Mouse (Mus musculus): ENCODE results near the gene Styxl1. TPM values are rescaled to one million over a fixed set of nuclear protein-coding genes. Genes with fewer than 3 reads are reported as not detected.

Styxl1 gene
- polyA plus RNA-seq (2015; fragmentation: Nextera tagmentation; extraction: Ambion mirVana) = 0.25 and 0.60 TPM in 2 replicates

DNA sequence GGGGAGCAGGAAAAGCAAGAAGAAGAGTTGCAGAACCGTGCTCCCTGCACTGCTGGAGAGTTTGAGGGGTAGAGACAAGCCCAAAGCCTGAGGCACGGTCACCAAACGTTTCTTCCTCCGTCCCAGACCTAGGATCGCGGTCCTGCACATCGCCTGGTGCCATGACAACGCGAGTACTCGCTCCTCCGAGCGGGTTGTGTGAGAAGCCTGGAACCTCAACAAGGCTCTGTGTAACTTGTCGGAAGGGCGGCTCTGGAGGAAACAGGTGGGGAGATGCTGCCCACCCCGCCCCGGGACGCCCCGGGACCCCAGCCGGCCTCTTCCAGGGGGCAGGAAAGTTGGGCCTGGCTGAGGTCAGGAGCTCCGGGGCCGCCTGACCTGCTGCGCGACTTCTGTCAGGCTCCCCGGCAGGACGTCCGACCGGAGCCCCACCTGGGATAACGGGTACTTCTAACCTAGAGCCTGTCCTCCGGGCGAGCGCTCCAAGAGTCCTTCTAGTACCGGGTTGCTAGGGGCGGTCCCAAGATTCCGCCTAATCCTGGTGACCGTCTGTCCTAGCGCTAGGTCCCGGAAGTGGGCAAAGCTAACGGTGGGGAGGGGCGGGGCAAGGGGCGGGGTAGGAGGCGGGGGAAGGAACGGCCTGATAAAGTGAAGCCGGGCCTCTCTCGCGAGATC is at the start of gene Styxl1:
Styxl1 (minus strand) TSS at position 590 of the 675 bp plus-strand sequence.
- peak within 1 kb of the TSS; percentile 98 for H3K9ac ChIP-seq

GRCm38 (mm10) chr5:135826225-135826624 is 48.0 kb upstream of the Styxl1 start:
- Histone ChIP-seq H3K36me3 (no peaks in the 10 kb centered on the region), H3K4me2 (no peak overlapping the region), H3K27me3 (no peaks in the 10 kb centered on the region), H3K27ac (replicated peaks) (peak overlapping the region; percentile 47), H3K4me3 (no peak overlapping the region), H3K9ac (0 out of 2 replicates have a peak overlapping the region, but pooled peaks have one; percentile 8), H3K4me1 (replicated peaks) (peaks cover 40% of the 10 kb centered on the region), H3K9me3 (no peaks in the 10 kb centered on the region)
- 31% methylated on average over 6 of the region's 6 CpGs for WGBS
- no peak for ATAC-seq (ENCODE audit: low FRiP score, low read depth)

More for the DNA sequence above, at the start of gene Styxl1:
- H3K4me2 ChIP-seq = peak within 1 kb of the TSS; percentile 83
- peaks cover 25% of the 10 kb centered on the region for H3K4me1 ChIP-seq (replicated peaks)
- no peaks in the 10 kb centered on the region for H3K9me3 ChIP-seq
- under 1% methylated on average over 45 of the region's 45 CpGs for WGBS
- peak within 1 kb of the TSS; percentile 94 for H3K27ac ChIP-seq (replicated peaks)
- no peaks in the 10 kb centered on the region for H3K27me3 ChIP-seq
- H3K36me3 ChIP-seq = peaks cover 8% of the 10 kb centered on the region
- H3K4me3 ChIP-seq = peak within 1 kb of the TSS; percentile 88
- ATAC-seq (ENCODE audit: low FRiP score, low read depth) = peak; percentile 93; the same call in 1 of the 2 replicates

GRCm38 (mm10) chr5:135824517-135824916 is 46.3 kb upstream of the Styxl1 start:
- no peak overlapping the region for H3K27ac ChIP-seq (replicated peaks)
- no peaks in the 10 kb centered on the region for H3K9me3 ChIP-seq
- H3K9ac ChIP-seq = no peak overlapping the region
- no peaks in the 10 kb centered on the region for H3K36me3 ChIP-seq
- 48% methylated on average over 3 of the region's 3 CpGs for WGBS
- H3K27me3 ChIP-seq = no peaks in the 10 kb centered on the region
- no peak for ATAC-seq (ENCODE audit: low FRiP score, low read depth)
- H3K4me1 ChIP-seq (replicated peaks) = peaks cover 40% of the 10 kb centered on the region
- H3K4me2 ChIP-seq = no peak overlapping the region
- H3K4me3 ChIP-seq = no peak overlapping the region

GRCm38 (mm10) chr5:135822316-135822944 is 44.2 kb upstream of the Styxl1 start:
- no peaks in the 10 kb centered on the region for H3K9me3 ChIP-seq
- no peak overlapping the region for H3K4me3 ChIP-seq
- H3K36me3 ChIP-seq = no peaks in the 10 kb centered on the region
- H3K4me2 ChIP-seq = peak overlapping the region; percentile 31
- peak; percentile 76 for ATAC-seq (ENCODE audit: low FRiP score, low read depth)
- H3K4me1 ChIP-seq (replicated peaks) = peaks cover 40% of the 10 kb centered on the region
- H3K27me3 ChIP-seq = no peaks in the 10 kb centered on the region
- 8% methylated on average over 7 of the region's 7 CpGs for WGBS
- H3K9ac ChIP-seq = peak overlapping the region; percentile 1; the same call in 1 of the 2 replicates
- peak overlapping the region; percentile 75 for H3K27ac ChIP-seq (replicated peaks)

DNA sequence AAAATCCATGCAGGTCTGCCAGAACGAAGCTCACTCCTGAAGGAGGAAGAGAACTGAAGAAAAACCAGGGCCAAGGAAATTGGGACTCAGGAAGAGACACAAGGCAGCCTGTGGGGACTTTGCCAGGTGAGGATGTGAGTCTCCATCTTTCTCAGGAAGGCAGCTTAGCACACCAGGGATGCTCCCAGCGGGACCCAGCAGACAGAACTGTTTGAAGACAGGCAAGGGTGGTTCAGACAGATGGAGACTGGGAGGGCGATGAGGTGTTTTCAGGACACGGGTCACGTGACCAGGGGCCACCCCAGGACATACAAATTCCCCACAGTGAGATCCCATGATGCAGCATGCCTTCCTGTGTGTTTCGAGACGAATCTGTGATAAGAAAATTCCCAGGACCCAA is 40.3 kb upstream of the Styxl1 start:
- no peak overlapping the region for H3K4me2 ChIP-seq
- no peak overlapping the region for H3K9ac ChIP-seq
- no peaks in the 10 kb centered on the region for H3K9me3 ChIP-seq
- H3K27me3 ChIP-seq = no peaks in the 10 kb centered on the region
- no peak overlapping the region for H3K27ac ChIP-seq (replicated peaks)
- 49% methylated on average over 7 of the region's 7 CpGs for WGBS
- no peak for ATAC-seq (ENCODE audit: low FRiP score, low read depth)
- H3K4me3 ChIP-seq = no peak overlapping the region
- H3K4me1 ChIP-seq (replicated peaks) = peaks cover 22% of the 10 kb centered on the region
- no peaks in the 10 kb centered on the region for H3K36me3 ChIP-seq

DNA sequence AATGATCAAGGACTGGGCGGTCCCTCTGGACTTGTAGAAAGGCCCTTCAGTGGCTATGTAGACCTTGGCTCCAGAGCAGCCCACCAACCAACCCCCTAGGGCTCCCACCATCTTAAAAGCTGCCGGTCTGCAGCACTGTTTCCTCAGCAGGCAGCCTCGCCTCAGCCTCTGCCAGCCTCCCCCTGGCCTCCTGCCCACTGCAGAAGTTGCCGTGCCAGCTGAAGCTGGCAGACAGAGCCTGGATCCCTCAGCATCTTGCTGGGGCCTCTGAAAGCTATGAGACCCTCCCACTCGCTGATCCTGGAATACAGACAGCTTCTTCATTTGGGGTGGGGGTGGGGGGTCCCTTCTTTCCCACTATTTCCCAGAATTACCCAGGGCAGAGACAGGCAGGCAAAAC is 34.8 kb upstream of the Styxl1 start:
- no peaks in the 10 kb centered on the region for H3K9me3 ChIP-seq
- no peak overlapping the region for H3K9ac ChIP-seq
- 39% methylated on average over 5 of the region's 5 CpGs for WGBS
- no peak; the same call in 1 of the 2 replicates for ATAC-seq (ENCODE audit: low FRiP score, low read depth)
- no peak overlapping the region for H3K4me2 ChIP-seq
- H3K4me3 ChIP-seq = no peak overlapping the region
- 0 out of 2 replicates have a peak overlapping the region, but pooled peaks have one; percentile 38 for H3K27ac ChIP-seq (replicated peaks)
- H3K27me3 ChIP-seq = no peaks in the 10 kb centered on the region
- H3K36me3 ChIP-seq = no peaks in the 10 kb centered on the region
- peaks cover 21% of the 10 kb centered on the region for H3K4me1 ChIP-seq (replicated peaks)

- H3K9ac ChIP-seq = peak overlapping the region; percentile 82
- ATAC-seq (ENCODE audit: low FRiP score, low read depth) = peak; percentile 40; the same call in 1 of the 2 replicates
- peak overlapping the region; percentile 56 for H3K4me3 ChIP-seq
- H3K4me1 ChIP-seq (replicated peaks) = peaks cover 31% of the 10 kb centered on the region
- H3K9me3 ChIP-seq = no peaks in the 10 kb centered on the region
- no peaks in the 10 kb centered on the region for H3K27me3 ChIP-seq
- peak overlapping the region; percentile 76 for H3K4me2 ChIP-seq
- no peaks in the 10 kb centered on the region for H3K36me3 ChIP-seq
- H3K27ac ChIP-seq (replicated peaks) = peak overlapping the region; percentile 60; the same call in 1 of the 2 replicates
- 33% methylated on average over 3 of the region's 3 CpGs for WGBS
These were observed 29.1 kb upstream of the Styxl1 start for GRCm38 (mm10) chr5:135807263-135807637.

DNA sequence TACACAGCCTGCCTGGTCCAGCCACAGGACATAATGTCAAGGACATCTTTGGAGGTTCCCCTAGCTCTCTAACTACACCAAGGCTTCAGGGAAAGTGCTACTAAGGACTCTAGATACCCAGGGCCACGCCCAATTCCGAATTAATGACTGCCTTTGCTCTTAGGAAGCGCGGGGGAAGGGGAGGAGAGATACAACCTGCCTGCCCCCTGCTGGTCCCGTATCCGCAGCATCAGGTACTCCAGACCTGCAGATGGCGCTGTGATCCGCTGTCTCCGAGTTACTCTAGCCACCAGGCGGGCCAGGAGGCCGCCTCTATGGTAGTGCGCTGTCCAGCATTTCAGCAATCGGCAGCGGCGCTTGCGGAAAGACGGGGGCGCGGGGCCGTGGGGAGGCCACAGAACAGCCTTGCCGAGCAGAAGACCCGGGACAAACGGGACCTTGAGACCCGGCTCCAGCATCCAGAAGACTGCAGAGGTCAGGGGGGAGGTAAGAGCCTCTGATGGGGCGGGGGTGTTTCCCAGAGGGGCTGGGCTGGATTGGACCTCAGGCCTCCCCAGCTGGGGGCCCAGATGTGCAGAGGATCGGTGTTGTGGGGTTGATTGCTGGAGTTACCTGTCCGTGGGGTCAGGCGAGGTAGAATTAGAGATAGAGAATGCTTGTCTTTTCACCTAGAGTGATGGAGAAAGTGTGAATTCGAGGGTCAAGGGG is 28.5 kb upstream of the Styxl1 start, which contains the start of gene Srrm3:
Srrm3 (plus strand) TSS at position 336 of the 708 bp plus-strand sequence.
- 3% methylated on average over 29 of the region's 29 CpGs for WGBS
- Histone ChIP-seq H3K27me3 (no peaks in the 10 kb centered on the region), H3K4me3 (peak within 1 kb of the TSS; percentile 56), H3K36me3 (no peaks in the 10 kb centered on the region), H3K9ac (peak within 1 kb of the TSS; percentile 82), H3K9me3 (no peaks in the 10 kb centered on the region), H3K27ac (replicated peaks) (peak within 1 kb of the TSS; percentile 60), H3K4me2 (peak within 1 kb of the TSS; percentile 76), H3K4me1 (replicated peaks) (peaks cover 31% of the 10 kb centered on the region)
- peak; percentile 74 for ATAC-seq (ENCODE audit: low FRiP score, low read depth)

DNA sequence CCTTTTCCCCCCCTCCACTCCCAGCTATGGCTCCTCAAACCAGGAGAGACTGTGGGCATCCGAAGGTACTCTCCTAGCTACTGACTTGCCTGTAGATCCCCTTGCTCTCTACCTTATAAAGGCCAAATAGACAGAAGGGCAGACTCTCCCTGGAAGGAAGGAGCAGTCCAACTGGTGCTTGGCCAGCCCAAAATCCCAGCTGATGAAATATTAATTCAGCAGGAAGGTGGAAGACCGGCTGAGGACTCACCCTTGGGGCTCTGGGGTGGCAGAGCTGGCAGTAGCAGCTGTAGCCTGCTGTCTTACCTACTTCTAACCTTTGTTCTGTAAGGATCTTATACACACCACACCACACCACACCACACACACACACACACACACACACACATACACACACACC is 26.6 kb upstream of the Styxl1 start:
- Histone ChIP-seq H3K36me3 (no peaks in the 10 kb centered on the region), H3K27ac (replicated peaks) (peak overlapping the region; percentile 19; the same call in 1 of the 2 replicates), H3K27me3 (no peaks in the 10 kb centered on the region), H3K9ac (no peak overlapping the region), H3K4me2 (no peak overlapping the region), H3K4me1 (replicated peaks) (peaks cover 40% of the 10 kb centered on the region), H3K9me3 (no peaks in the 10 kb centered on the region), H3K4me3 (no peak overlapping the region)
- ATAC-seq (ENCODE audit: low FRiP score, low read depth) = no peak
- WGBS = 37% methylated on average over 2 of the region's 2 CpGs

DNA sequence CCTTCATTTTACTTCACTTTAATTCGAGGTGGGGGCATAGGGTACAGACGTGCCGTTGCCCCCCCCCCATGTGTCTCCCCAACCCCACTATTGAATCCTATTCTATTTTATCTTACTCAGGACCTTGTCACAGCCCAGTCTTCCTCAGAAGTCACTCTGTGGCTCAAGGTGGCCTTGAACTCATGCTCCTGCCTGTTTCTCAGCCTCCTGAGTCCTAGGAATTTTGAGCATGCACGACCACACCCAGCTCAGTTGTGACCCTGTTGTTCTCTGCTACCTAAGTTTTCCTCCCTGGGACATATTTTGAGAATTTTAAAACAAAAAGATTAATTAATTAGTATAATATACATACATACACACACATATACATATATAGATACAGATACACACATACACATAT is 25.5 kb upstream of the Styxl1 start:
- Histone ChIP-seq H3K36me3 (no peaks in the 10 kb centered on the region), H3K4me3 (no peak overlapping the region), H3K4me2 (no peak overlapping the region), H3K9me3 (no peaks in the 10 kb centered on the region), H3K4me1 (replicated peaks) (peaks cover 32% of the 10 kb centered on the region), H3K9ac (no peak overlapping the region), H3K27me3 (no peaks in the 10 kb centered on the region), H3K27ac (replicated peaks) (no peak overlapping the region)
- no peak for ATAC-seq (ENCODE audit: low FRiP score, low read depth)
- 88% methylated on average over 4 of the region's 4 CpGs for WGBS

DNA sequence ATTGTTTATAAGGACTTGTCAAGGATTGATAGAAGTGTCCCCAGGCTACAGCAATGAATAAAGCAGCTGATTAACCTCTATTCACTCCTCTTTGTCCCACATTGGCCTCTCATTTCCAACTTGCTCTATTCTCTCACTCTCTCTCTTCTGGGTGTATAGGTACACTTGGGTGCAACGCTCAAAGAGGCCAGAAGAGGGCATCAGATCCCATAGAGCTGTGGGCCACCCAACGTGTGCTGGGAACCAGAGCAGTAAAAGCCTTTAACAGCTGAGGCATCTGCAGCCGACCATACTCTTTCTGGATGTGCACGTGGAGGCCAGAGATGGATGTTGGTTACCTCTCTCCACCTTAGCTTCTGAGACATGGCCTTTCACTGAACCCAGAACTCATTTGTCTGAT is 24.9 kb upstream of the Styxl1 start:
- no peaks in the 10 kb centered on the region for H3K36me3 ChIP-seq
- H3K9me3 ChIP-seq = no peaks in the 10 kb centered on the region
- peak overlapping the region; percentile 42; the same call in 1 of the 2 replicates for H3K27ac ChIP-seq (replicated peaks)
- H3K4me2 ChIP-seq = no peak overlapping the region
- ATAC-seq (ENCODE audit: low FRiP score, low read depth) = no peak
- H3K4me1 ChIP-seq (replicated peaks) = peaks cover 27% of the 10 kb centered on the region
- H3K4me3 ChIP-seq = no peak overlapping the region
- no peak overlapping the region for H3K9ac ChIP-seq
- WGBS = 63% methylated on average over 4 of the region's 4 CpGs
- no peaks in the 10 kb centered on the region for H3K27me3 ChIP-seq

- peak overlapping the region; percentile 42; the same call in 1 of the 2 replicates for H3K27ac ChIP-seq (replicated peaks)
- H3K9ac ChIP-seq = no peak overlapping the region
- 79% methylated on average over 8 of the region's 8 CpGs for WGBS
These were observed 24.5 kb upstream of the Styxl1 start for GRCm38 (mm10) chr5:135802641-135803040.

More at GRCm38 (mm10) chr5:135802641-135803040, 24.5 kb upstream of the Styxl1 start:
- Histone ChIP-seq H3K36me3 (no peaks in the 10 kb centered on the region), H3K4me1 (replicated peaks) (peaks cover 22% of the 10 kb centered on the region), H3K4me3 (no peak overlapping the region), H3K9me3 (no peaks in the 10 kb centered on the region), H3K27me3 (no peaks in the 10 kb centered on the region), H3K4me2 (no peak overlapping the region)
- peak; percentile 39; the same call in 1 of the 2 replicates for ATAC-seq (ENCODE audit: low FRiP score, low read depth)
